Mouse (Mus musculus) Patski (cell line): ENCODE data around the gene Nyx. TPM values are rescaled to one million over a fixed set of nuclear protein-coding genes. Genes with fewer than 3 reads are reported as not detected.

Source experiments
- ATAC-seq: fragments of 100-300 bp; one replicate; pipeline ENCODE4 v1.8.0; 2021
- CTCF ChIA-PET: fragments of 350-600 bp; sonication (Branson Sonifier 250); formaldehyde crosslinking; loops from one replicate; lab custom pipeline; 2022; ENCODE audit warnings: inconsistent platforms; lab: Charles Lee
- POLR2A ChIA-PET: fragments of 350-600 bp; sonication (Branson Sonifier 250); formaldehyde crosslinking; loops from one replicate; lab custom pipeline; 2022; ENCODE audit warnings: antibody characterized with exemption, inconsistent platforms; lab: Charles Lee
- DNase-seq: peaks from one replicate; pipeline ENCODE4 v3.0.0-alpha.2; 2011; ENCODE audit warnings: low read depth, low spot score
- H3K27me3 ChIP-seq: fragments of 371-371 bp; one replicate; pipeline ENCODE4 v1.5.1; 2021
- CTCF ChIP-seq: fragments of 100-300 bp; IDR thresholded peaks from one replicate; pipeline ENCODE4 v1.5.1; 2021
- in situ Hi-C: fragments of 300-500 bp; cut with MboI; formaldehyde crosslinking; loops from 3 replicates; pipeline ENCODE4 v1.11.1; 2018; ENCODE audit warnings: low pct_unique_long_range_greater_than_20kb, mixed read lengths
- polyA plus RNA-seq: library from polyadenylated mRNA; unstranded; gene quantifications from one replicate; pipeline ENCODE4 v1.2.3, GENCODE M21; 2021

Nyx gene
- polyA plus RNA-seq, 1 experiment from 2014 or later = 0.06 TPM

DNA sequence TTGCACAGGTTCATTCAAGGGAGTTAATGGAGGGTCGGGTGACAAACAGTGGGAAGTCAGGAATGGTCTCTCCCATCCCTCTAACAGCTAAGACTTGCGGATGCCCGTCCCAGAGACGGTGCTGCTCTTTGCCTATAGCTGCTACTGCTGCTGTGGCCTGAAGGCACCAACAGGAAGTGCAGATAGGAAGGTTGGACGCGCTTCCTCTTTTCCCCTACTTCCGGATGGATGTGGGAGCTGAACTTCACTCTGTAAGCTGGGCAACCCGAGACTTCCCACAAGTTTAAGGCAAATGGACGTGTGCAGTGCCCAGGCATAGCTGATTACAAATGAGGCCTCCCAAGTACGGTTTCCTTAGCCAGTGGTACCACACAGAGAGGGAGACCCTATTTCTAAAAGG is 52.1 kb downstream of the Nyx start:
- ChIA-PET POLR2A (no interaction called here), CTCF (interaction anchor here (1.1 kb wide), 1 partner anchor 14 kb away, joined by 4 read pairs; no protein-coding TSS in a partner anchor)
- DNase-seq (no peak), ATAC-seq (no peak)
- H3K27me3 ChIP-seq = peaks cover 19% of the 10 kb centered on the region
- in situ Hi-C loops = no loop called here
- TF ChIP-seq CTCF = no peak

DNA sequence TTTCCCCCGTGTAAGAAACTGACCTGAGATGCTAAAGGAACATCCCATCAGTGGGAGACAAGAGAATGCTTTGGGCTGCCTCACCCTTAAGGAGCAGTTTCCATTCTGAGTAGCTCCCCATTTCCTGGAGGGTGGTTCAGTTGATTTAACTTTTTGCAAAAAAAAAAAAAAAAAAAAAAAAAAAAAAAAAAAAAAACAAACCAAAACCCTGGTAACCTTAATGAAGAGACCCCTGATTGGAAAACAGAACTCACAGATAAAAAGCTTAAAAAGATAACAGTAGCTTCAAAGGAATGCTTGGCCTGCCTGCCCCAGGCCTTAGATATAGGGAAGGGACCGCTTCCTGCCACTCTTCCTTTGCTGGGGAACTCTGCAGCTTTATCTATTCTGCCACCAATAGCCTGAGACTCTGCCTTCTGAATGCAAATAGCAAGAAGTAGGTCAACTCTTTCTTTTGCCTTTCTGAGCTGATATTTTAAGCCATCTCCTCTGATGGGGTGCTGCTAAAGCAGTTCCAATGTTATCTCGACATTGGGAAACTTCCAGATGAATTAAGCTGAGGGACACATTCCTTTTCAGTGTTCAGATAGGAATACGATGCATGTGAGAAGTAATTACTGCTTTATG is 53.0 kb downstream of the Nyx start:
- in situ Hi-C loops = no loop called here
- ChIA-PET CTCF (interaction anchor here (1.1 kb wide), 1 partner anchor 15 kb away, joined by 4 read pairs; no protein-coding TSS in a partner anchor), POLR2A (no interaction called here)
- ATAC-seq (no peak), DNase-seq (no peak)
- H3K27me3 ChIP-seq = peaks cover 16% of the 10 kb centered on the region
- TF ChIP-seq CTCF = no peak

DNA sequence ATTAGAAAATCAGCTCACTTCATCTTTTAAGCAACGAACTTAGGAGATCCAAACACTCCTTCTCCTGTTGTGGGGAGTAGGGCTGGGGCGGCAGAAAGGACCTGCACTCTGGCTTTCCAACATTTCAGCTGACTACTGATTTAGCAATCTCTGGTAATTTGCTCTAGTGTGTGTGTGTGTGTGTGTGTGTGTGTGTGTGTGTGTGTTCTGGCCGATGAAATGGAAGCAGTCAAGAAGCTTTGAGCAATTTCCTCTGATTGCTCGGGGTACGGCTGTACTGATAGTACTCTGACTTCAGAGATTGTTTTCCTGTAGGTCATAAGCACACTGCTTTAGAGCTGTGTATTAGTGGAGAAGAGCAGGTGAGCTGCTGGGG is 53.5 kb downstream of the Nyx start:
- no peak for TF ChIP-seq CTCF
- CTCF ChIA-PET = interaction anchor here (1.1 kb wide), 1 partner anchor 16 kb away, joined by 4 read pairs; no protein-coding TSS in a partner anchor

GRCm38 (mm10) chrX:13520566-13520965 is 54.7 kb downstream of the Nyx start:
- CTCF ChIA-PET = no interaction called here
- H3K27me3 ChIP-seq = peaks cover 17% of the 10 kb centered on the region
- DNase-seq = no peak
- in situ Hi-C loops = no loop called here
- no peak for ATAC-seq
- TF ChIP-seq CTCF = no peak
- POLR2A ChIA-PET = no interaction called here

More for the DNA sequence above, 53.5 kb downstream of the Nyx start:
- no peak for ATAC-seq
- H3K27me3 ChIP-seq = peaks cover 16% of the 10 kb centered on the region
- in situ Hi-C loops = no loop called here
- POLR2A ChIA-PET = no interaction called here
- no peak for DNase-seq

- CTCF ChIA-PET = no interaction called here
- in situ Hi-C loops = no loop called here
Observed at GRCm38 (mm10) chrX:13521288-13521687, 55.4 kb downstream of the Nyx start.

More at GRCm38 (mm10) chrX:13521288-13521687, 55.4 kb downstream of the Nyx start:
- POLR2A ChIA-PET = no interaction called here
- DNase-seq (no peak), ATAC-seq (no peak)
- H3K27me3 ChIP-seq = peaks cover 19% of the 10 kb centered on the region
- TF ChIP-seq CTCF = no peak

Other genes starting within 250 kb of the Nyx start
- 242 TPM for gene Ddx3x, start 185.1 kb upstream of the Nyx start, polyA plus RNA-seq
- gene Gpr34, start 166.0 kb downstream of the Nyx start, polyA plus RNA-seq = not detected
- not detected for gene Gpr82, start 195.3 kb downstream of the Nyx start, polyA plus RNA-seq